Comparison of ENCODE assay signal across 8 mouse cellular contexts in genomic region chr5:140264825-140265575, GRCm38 (mm10). TPM values are rescaled to one million over a fixed set of nuclear protein-coding genes. Genes with fewer than 3 reads are reported as not detected.
A peak's percentile ranks its signal among the peaks of the same experiment; 100 is the strongest.
DNase-seq lines count a peak whose midpoint lies in the region; TF ChIP-seq lines count a peak whose summit lies in the region.

No protein-coding gene starts in this region.

- H3K27ac ChIP-seq in bone marrow macrophage, adult 2 months (ENCODE audit: insufficient read depth, low read depth, low read length) = peak overlapping the region; percentile 86
- H3K27ac ChIP-seq in embryonic facial prominence, embryonic 10.5 days (replicated peaks) = peak overlapping the region; percentile 63
- peak overlapping the region; percentile 86 for H3K27ac ChIP-seq in hindbrain, embryonic 10.5 days

- no peak for TF ChIP-seq POLR2A in bone marrow macrophage, adult 2 months (IDR thresholded peaks at IDR 0.05; ENCODE audit: borderline replicate concordance, low read depth, low read length)

- no peak overlapping the region for H3K4me3 ChIP-seq in bone marrow macrophage, adult 2 months (ENCODE audit: insufficient read depth, low read length)
- H3K4me3 ChIP-seq in embryonic facial prominence, embryonic 10.5 days = no peak overlapping the region
- no peak overlapping the region for H3K4me3 ChIP-seq in hindbrain, embryonic 10.5 days

- peaks cover 38% of the 10 kb centered on the region for H3K4me1 ChIP-seq in bone marrow macrophage, adult 2 months (ENCODE audit: control insufficient read depth, insufficient read depth, low read length)
- peaks cover 22% of the 10 kb centered on the region for H3K4me1 ChIP-seq in embryonic facial prominence, embryonic 10.5 days
- peaks cover 35% of the 10 kb centered on the region for H3K4me1 ChIP-seq in hindbrain, embryonic 10.5 days (replicated peaks)

- no peaks in the 10 kb centered on the region for H3K9me3 ChIP-seq in embryonic facial prominence, embryonic 10.5 days
- H3K9me3 ChIP-seq in hindbrain, embryonic 10.5 days = no peaks in the 10 kb centered on the region

- peaks cover 39% of the 10 kb centered on the region for H3K36me3 ChIP-seq in embryonic facial prominence, embryonic 10.5 days (replicated peaks)
- H3K36me3 ChIP-seq in hindbrain, embryonic 10.5 days = peaks cover 24% of the 10 kb centered on the region
- peaks cover 1% of the 10 kb centered on the region; the same call in 1 of the 2 replicates for H3K36me3 ChIP-seq in splenic B cell, adult 2 months (ENCODE audit: control insufficient read depth, insufficient read depth, low read length, poor library complexity, severe bottlenecking)

- WGBS in embryonic facial prominence, embryonic 10.5 days = 69% methylated on average over 5 of the region's 5 CpGs
- 76% methylated on average over 5 of the region's 5 CpGs for WGBS in hindbrain, embryonic 10.5 days

- DNase-seq in embryonic facial prominence, embryonic 10.5 days (ENCODE audit: low spot score) = peak; percentile 15
- DNase-seq in hindbrain, embryonic 10.5 days (ENCODE audit: low spot score) = peak; percentile 42
- peak; percentile 46 for DNase-seq in lung, postnatal 10 days
- peak; percentile 19 for DNase-seq in splenic B cell, adult 2 months (ENCODE audit: low read depth, low spot score)
- no peak for DNase-seq in c-Kit-positive CD71-positive TER-119-positive erythroid progenitor cells, embryonic 14.5 days (ENCODE audit: low spot score)
- DNase-seq in layer of hippocampus, postnatal 10 days (ENCODE audit: low spot score in 2 of 2) = no peak
- no peak for DNase-seq in left cerebral cortex, adult 11 months (ENCODE audit: low spot score)

- H3K27me3 ChIP-seq in embryonic facial prominence, embryonic 10.5 days (replicated peaks; ENCODE audit: low read depth, poor library complexity, severe bottlenecking) = no peaks in the 10 kb centered on the region
- H3K27me3 ChIP-seq in hindbrain, embryonic 10.5 days (ENCODE audit: insufficient read depth, poor library complexity, severe bottlenecking) = no peaks in the 10 kb centered on the region
- H3K27me3 ChIP-seq in splenic B cell, adult 2 months (ENCODE audit: control insufficient read depth, insufficient read depth, low read length, poor library complexity, severe bottlenecking) = no peaks in the 10 kb centered on the region

- no peak for TF ChIP-seq CTCF in bone marrow macrophage, adult 2 months (IDR thresholded peaks at IDR 0.05; ENCODE audit: low read depth, low read length)

RNA-seq across cellular contexts. Expression of gene Mad1l1, which starts 56.4 kb away (rescaled TPM):
- polyA plus RNA-seq in bone marrow macrophage, adult 2 months (2012; ENCODE audit: insufficient read depth, insufficient read length, missing spikeins) = 16.5 and 18.0 TPM in 2 replicates
- polyA plus RNA-seq in embryonic facial prominence, embryonic 10.5 days (2016; fragmentation: Nextera tagmentation; extraction: Ambion mirVana) = 63.5 and 63.9 TPM in 2 replicates
- polyA plus RNA-seq in hindbrain, embryonic 10.5 days (2016; fragmentation: Nextera tagmentation; extraction: Ambion mirVana) = 56.2 and 60.4 TPM in 2 replicates
- total RNA-seq in layer of hippocampus, postnatal 10 days (2021) = 10 to 100 TPM; 20.1 to 20.7 TPM

RNA-seq across cellular contexts. Expression of gene Nudt1, which starts 56.5 kb away (rescaled TPM):
- polyA plus RNA-seq in bone marrow macrophage, adult 2 months (2012; ENCODE audit: insufficient read depth, insufficient read length, missing spikeins) = 11.8 and 12.9 TPM in 2 replicates
- polyA plus RNA-seq in embryonic facial prominence, embryonic 10.5 days (2016; fragmentation: Nextera tagmentation; extraction: Ambion mirVana) = 52.8 and 55.9 TPM in 2 replicates
- polyA plus RNA-seq in hindbrain, embryonic 10.5 days (2016; fragmentation: Nextera tagmentation; extraction: Ambion mirVana) = 53.8 and 54.6 TPM in 2 replicates
- 1 to 10 TPM; 5.8 to 7.5 TPM for total RNA-seq in layer of hippocampus, postnatal 10 days (2021)

Comparison
In these comparisons a context has a peak if more than half of its experiments do, and no peak if none do; other contexts are left out.
1. DNase-seq: peak in embryonic facial prominence, embryonic 10.5 days (single experiment), hindbrain, embryonic 10.5 days (single experiment), lung, postnatal 10 days (single experiment) and splenic B cell, adult 2 months (single experiment); none in c-Kit-positive CD71-positive TER-119-positive erythroid progenitor cells, embryonic 14.5 days (single experiment), layer of hippocampus, postnatal 10 days (0 of 2) and left cerebral cortex, adult 11 months (single experiment).
2. Peak in every context shown above with its lines, with median percentiles within 50 percentile points of each other: H3K27ac ChIP-seq.